ENCODE assay signal across 8 mouse cellular contexts in genomic region chr8:71693166-71694041, GRCm38 (mm10). TPM values are rescaled to one million over a fixed set of nuclear protein-coding genes. Genes with fewer than 3 reads are reported as not detected.
DNase-seq lines count a peak whose midpoint lies in the region; ATAC-seq and TF ChIP-seq lines count a peak whose summit lies in the region.

No protein-coding gene starts in this region.

- no peak for TF ChIP-seq EP300 in stomach, postnatal 0 days (optimal IDR thresholded peaks at IDR 0.05)

- no peak overlapping the region for H3K4me3 ChIP-seq in cerebellum, adult 2 months (replicated peaks; ENCODE audit: insufficient read depth, low read depth, low read length)
- H3K4me3 ChIP-seq in limb, embryonic 15.5 days, result peak overlapping the region; percentile 23
- H3K4me3 ChIP-seq in stomach, postnatal 0 days (ENCODE audit: low read depth, low read length), result peak overlapping the region; percentile 19; the same call in 1 of the 2 replicates

- DNase-seq in cerebellum, adult 9-11 months, result peak; percentile 15
- no peak for DNase-seq in cerebellum, adult 2 months
- DNase-seq in thymus, postnatal 14 days, result peak; percentile 43
- DNase-seq in thymus, adult 18-20 months, result no peak
- no peak for DNase-seq in stomach, postnatal 0 days (ENCODE audit: low spot score)
- DNase-seq in urinary bladder, postnatal 10 days (ENCODE audit: low spot score), result no peak
- DNase-seq in cerebellum, adult 18-20 months, result no peak

- H3K9me3 ChIP-seq in limb, embryonic 15.5 days, result no peaks in the 10 kb centered on the region
- no peaks in the 10 kb centered on the region for H3K9me3 ChIP-seq in stomach, postnatal 0 days (ENCODE audit: control insufficient read depth, low read length)

- 5% methylated on average over 68 of the region's 68 CpGs for WGBS in cerebellum, adult 2 months
- WGBS in limb, embryonic 15.5 days, result 8% methylated on average over 68 of the region's 68 CpGs
- WGBS in stomach, postnatal 0 days, result 14% methylated on average over 67 of the region's 68 CpGs

- 0 out of 2 replicates have a peak, but pooled peaks have one; percentile 13 for ATAC-seq in limb, embryonic 15.5 days (ENCODE audit: insufficient number of reproducible peaks, low FRiP score, low TSS enrichment, low read depth)
- 0 out of 2 replicates have a peak, but pooled peaks have one; percentile 15 for ATAC-seq in stomach, postnatal 0 days (ENCODE audit: low FRiP score, low TSS enrichment)

- H3K4me2 ChIP-seq in limb, embryonic 15.5 days, result peak overlapping the region; percentile 25
- H3K4me2 ChIP-seq in stomach, postnatal 0 days (replicated peaks; ENCODE audit: low read depth), result peak overlapping the region; percentile 17; the same call in 1 of the 2 replicates

- H3K4me1 ChIP-seq in cerebellum, adult 2 months (ENCODE audit: control insufficient read depth, insufficient read depth, low read length), result no peaks in the 10 kb centered on the region
- peaks cover 19% of the 10 kb centered on the region for H3K4me1 ChIP-seq in limb, embryonic 15.5 days
- no peaks in the 10 kb centered on the region for H3K4me1 ChIP-seq in stomach, postnatal 0 days (replicated peaks; ENCODE audit: control insufficient read depth, insufficient read depth)

- no peaks in the 10 kb centered on the region for H3K36me3 ChIP-seq in limb, embryonic 15.5 days
- no peaks in the 10 kb centered on the region for H3K36me3 ChIP-seq in stomach, postnatal 0 days (ENCODE audit: control insufficient read depth, insufficient read depth, low read length)

- no peak for TF ChIP-seq POLR2A in cerebellum, adult 2 months (IDR thresholded peaks at IDR 0.05; ENCODE audit: borderline replicate concordance, insufficient read depth, low read length)

- TF ChIP-seq CTCF in cerebellum, adult 2 months (IDR thresholded peaks at IDR 0.05; ENCODE audit: borderline replicate concordance, insufficient read depth, low read depth, low read length), result no peak
- no peak for TF ChIP-seq CTCF in stomach, postnatal 0 days (IDR thresholded peaks at IDR 0.05; ENCODE audit: low read depth)

- no peak overlapping the region for H3K27ac ChIP-seq in cerebellum, adult 2 months (ENCODE audit: insufficient read depth, low read length)
- no peak overlapping the region for H3K27ac ChIP-seq in limb, embryonic 15.5 days
- no peak overlapping the region for H3K27ac ChIP-seq in stomach, postnatal 0 days (replicated peaks)

- peaks cover 5% of the 10 kb centered on the region; the same call in 1 of the 2 replicates for H3K27me3 ChIP-seq in cerebellum, adult 2 months (ENCODE audit: control insufficient read depth, insufficient read depth, low read length)
- peaks cover 88% of the 10 kb centered on the region for H3K27me3 ChIP-seq in limb, embryonic 15.5 days
- peaks cover 19% of the 10 kb centered on the region; the same call in 1 of the 2 replicates for H3K27me3 ChIP-seq in stomach, postnatal 0 days (ENCODE audit: control insufficient read depth, insufficient read depth, low read length)

- H3K9ac ChIP-seq in limb, embryonic 15.5 days, result no peak overlapping the region
- H3K9ac ChIP-seq in stomach, postnatal 0 days (ENCODE audit: low read length), result no peak overlapping the region

RNA-seq across cellular contexts. Expression of gene Insl3, which starts 4.4 kb away (rescaled TPM):
- 0.65 and 2.1 TPM in 2 replicates for polyA plus RNA-seq in cerebellum, adult 2 months (2012; rRNA removed)
- 0.63 and 0.96 TPM in 2 replicates for polyA plus RNA-seq in limb, embryonic 15.5 days (2015; fragmentation: Nextera tagmentation; extraction: Ambion mirVana)
- 1.9 and 2.6 TPM in 2 replicates for polyA plus RNA-seq in stomach, postnatal 0 days (2015; fragmentation: Nextera tagmentation; extraction: Ambion mirVana)

RNA-seq across cellular contexts. Expression of gene B3gnt3, which starts 8.2 kb away (rescaled TPM):
- 0.44 and 0.48 TPM in 2 replicates for polyA plus RNA-seq in cerebellum, adult 2 months (2012; rRNA removed)
- 1.7 and 2.6 TPM in 2 replicates for polyA plus RNA-seq in limb, embryonic 15.5 days (2015; fragmentation: Nextera tagmentation; extraction: Ambion mirVana)
- polyA plus RNA-seq in stomach, postnatal 0 days (2015; fragmentation: Nextera tagmentation; extraction: Ambion mirVana), result 35.9 and 36.9 TPM in 2 replicates

RNA-seq across cellular contexts. Expression of gene Jak3, which starts 17.3 kb away (rescaled TPM):
- polyA plus RNA-seq in cerebellum, adult 2 months (2012; rRNA removed), result 3.6 and 3.9 TPM in 2 replicates
- 5.3 and 6.4 TPM in 2 replicates for polyA plus RNA-seq in limb, embryonic 15.5 days (2015; fragmentation: Nextera tagmentation; extraction: Ambion mirVana)
- 4.6 and 5.4 TPM in 2 replicates for polyA plus RNA-seq in stomach, postnatal 0 days (2015; fragmentation: Nextera tagmentation; extraction: Ambion mirVana)

RNA-seq across cellular contexts. Expression of gene Unc13a, which starts 21.8 kb away (rescaled TPM):
- polyA plus RNA-seq in cerebellum, adult 2 months (2012; rRNA removed), result 97.3 and 110 TPM in 2 replicates
- 0.69 and 0.76 TPM in 2 replicates for polyA plus RNA-seq in limb, embryonic 15.5 days (2015; fragmentation: Nextera tagmentation; extraction: Ambion mirVana)
- 0.46 and 0.52 TPM in 2 replicates for polyA plus RNA-seq in stomach, postnatal 0 days (2015; fragmentation: Nextera tagmentation; extraction: Ambion mirVana)

RNA-seq across cellular contexts. Expression of gene Fcho1, which starts 32.1 kb away (rescaled TPM):
- polyA plus RNA-seq in cerebellum, adult 2 months (2012; rRNA removed), result 108 and 115 TPM in 2 replicates
- polyA plus RNA-seq in limb, embryonic 15.5 days (2015; fragmentation: Nextera tagmentation; extraction: Ambion mirVana), result 7.7 and 8.9 TPM in 2 replicates
- 4.8 and 5.9 TPM in 2 replicates for polyA plus RNA-seq in stomach, postnatal 0 days (2015; fragmentation: Nextera tagmentation; extraction: Ambion mirVana)

Comparison
In these comparisons a context has a peak if more than half of its experiments do, and no peak if none do; other contexts are left out.
1. DNase-seq: peak in cerebellum, adult 9-11 months (single experiment) and thymus, postnatal 14 days (single experiment); none in cerebellum, adult 2 months (0 of 2), thymus, adult 18-20 months (0 of 2), stomach, postnatal 0 days (single experiment), urinary bladder, postnatal 10 days (single experiment) and cerebellum, adult 18-20 months (0 of 2).
2. RNA of gene B3gnt3, which starts 8.2 kb away (polyA plus RNA-seq): 35.9 to 36.9 TPM in stomach, postnatal 0 days; 1.7 to 2.6 TPM in limb, embryonic 15.5 days and 0.44 to 0.48 TPM in cerebellum, adult 2 months; every median in the first group is over 10 times any median in the second.